Mouse (Mus musculus): Measurements from ENCODE around the gene 4930438A08Rik. TPM values are rescaled to one million over a fixed set of nuclear protein-coding genes. Genes with fewer than 3 reads are reported as not detected.

Gene 4930438A08Rik
- polyA plus RNA-seq, 1 experiment from 2014 or later: 2.4 TPM

GRCm38 (mm10) chr11:58307411-58308080, 32.9 kb downstream of the 4930438A08Rik start:
- Histone ChIP-seq H3K27ac (replicated peaks) (peak overlapping the region; percentile 91), H3K9ac (peak overlapping the region; percentile 31), H3K4me1 (peaks cover 18% of the 10 kb centered on the region), H3K9me3 (replicated peaks) (no peaks in the 10 kb centered on the region), H3K4me2 (replicated peaks) (peak overlapping the region; percentile 94), H3K27me3 (no peaks in the 10 kb centered on the region), H3K36me3 (peaks cover 10% of the 10 kb centered on the region; the same call in 1 of the 2 replicates), H3K4me3 (replicated peaks) (peak overlapping the region; percentile 48)
- WGBS: under 1% methylated on average over 42 of the region's 42 CpGs
- ATAC-seq (ENCODE audit: insufficient number of reproducible peaks, low FRiP score, low TSS enrichment, low read depth): peak; percentile 74

- H3K9ac ChIP-seq: no peak overlapping the region
- no peak overlapping the region for H3K4me3 ChIP-seq (replicated peaks)
- no peak overlapping the region for H3K27ac ChIP-seq (replicated peaks)
- peaks cover 15% of the 10 kb centered on the region for H3K4me1 ChIP-seq
- ATAC-seq (ENCODE audit: insufficient number of reproducible peaks, low FRiP score, low TSS enrichment, low read depth): no peak
- H3K4me2 ChIP-seq (replicated peaks): no peak overlapping the region
- no peaks in the 10 kb centered on the region for H3K9me3 ChIP-seq (replicated peaks)
- peaks cover 10% of the 10 kb centered on the region; the same call in 1 of the 2 replicates for H3K36me3 ChIP-seq
- 94% methylated on average over 9 of the region's 9 CpGs for WGBS
- H3K27me3 ChIP-seq: no peaks in the 10 kb centered on the region
Measured at GRCm38 (mm10) chr11:58308661-58309060, 34.1 kb downstream of the 4930438A08Rik start.

GRCm38 (mm10) chr11:58314069-58314468, 39.5 kb downstream of the 4930438A08Rik start:
- Histone ChIP-seq H3K9me3 (replicated peaks) (no peaks in the 10 kb centered on the region), H3K27ac (replicated peaks) (no peak overlapping the region), H3K27me3 (no peaks in the 10 kb centered on the region), H3K4me1 (no peaks in the 10 kb centered on the region), H3K36me3 (peaks cover 55% of the 10 kb centered on the region), H3K4me2 (replicated peaks) (no peak overlapping the region), H3K4me3 (replicated peaks) (no peak overlapping the region), H3K9ac (no peak overlapping the region)
- ATAC-seq (ENCODE audit: insufficient number of reproducible peaks, low FRiP score, low TSS enrichment, low read depth): no peak
- WGBS: 77% methylated on average over 6 of the region's 6 CpGs

- Histone ChIP-seq H3K27me3 (no peaks in the 10 kb centered on the region), H3K9ac (no peak overlapping the region), H3K4me3 (replicated peaks) (no peak overlapping the region), H3K36me3 (peaks cover 63% of the 10 kb centered on the region), H3K9me3 (replicated peaks) (no peaks in the 10 kb centered on the region), H3K4me2 (replicated peaks) (no peak overlapping the region), H3K4me1 (no peaks in the 10 kb centered on the region), H3K27ac (replicated peaks) (no peak overlapping the region)
- 91% methylated on average over 5 of the region's 5 CpGs for WGBS
- no peak for ATAC-seq (ENCODE audit: insufficient number of reproducible peaks, low FRiP score, low TSS enrichment, low read depth)
Measured at GRCm38 (mm10) chr11:58315536-58316168, 41.1 kb downstream of the 4930438A08Rik start.

GRCm38 (mm10) chr11:58316344-58316743, 41.7 kb downstream of the 4930438A08Rik start:
- Histone ChIP-seq H3K27me3 (no peaks in the 10 kb centered on the region), H3K27ac (replicated peaks) (no peak overlapping the region), H3K4me3 (replicated peaks) (no peak overlapping the region), H3K9me3 (replicated peaks) (no peaks in the 10 kb centered on the region), H3K36me3 (peaks cover 63% of the 10 kb centered on the region), H3K9ac (no peak overlapping the region), H3K4me1 (no peaks in the 10 kb centered on the region), H3K4me2 (replicated peaks) (no peak overlapping the region)
- WGBS: 84% methylated on average over 17 of the region's 17 CpGs
- no peak for ATAC-seq (ENCODE audit: insufficient number of reproducible peaks, low FRiP score, low TSS enrichment, low read depth)

GRCm38 (mm10) chr11:58316768-58317390, 42.3 kb downstream of the 4930438A08Rik start:
- H3K9me3 ChIP-seq (replicated peaks): no peaks in the 10 kb centered on the region
- no peak for ATAC-seq (ENCODE audit: insufficient number of reproducible peaks, low FRiP score, low TSS enrichment, low read depth)
- peaks cover 5% of the 10 kb centered on the region for H3K4me1 ChIP-seq
- no peaks in the 10 kb centered on the region for H3K27me3 ChIP-seq
- H3K36me3 ChIP-seq: peaks cover 58% of the 10 kb centered on the region
- no peak overlapping the region for H3K9ac ChIP-seq
- no peak overlapping the region for H3K27ac ChIP-seq (replicated peaks)
- no peak overlapping the region for H3K4me2 ChIP-seq (replicated peaks)
- H3K4me3 ChIP-seq (replicated peaks): no peak overlapping the region
- WGBS: 72% methylated on average over 28 of the region's 28 CpGs

GRCm38 (mm10) chr11:58322824-58323569, 48.4 kb downstream of the 4930438A08Rik start:
- WGBS: under 1% methylated on average over 60 of the region's 63 CpGs
- H3K4me3 ChIP-seq (replicated peaks): peak overlapping the region; percentile 76

GRCm38 (mm10) chr11:58323570-58324340, 49.2 kb downstream of the 4930438A08Rik start:
- peak overlapping the region; percentile 76 for H3K4me3 ChIP-seq (replicated peaks)
- peak overlapping the region; percentile 89 for H3K4me2 ChIP-seq (replicated peaks)
- peaks cover 18% of the 10 kb centered on the region for H3K4me1 ChIP-seq
- 14% methylated on average over 24 of the region's 24 CpGs for WGBS
- peak overlapping the region; percentile 97 for H3K27ac ChIP-seq (replicated peaks)
- H3K9me3 ChIP-seq (replicated peaks): 0 out of 2 replicates have a peak, but pooled peaks cover 3% of the 10 kb centered on the region
- peaks cover 34% of the 10 kb centered on the region for H3K36me3 ChIP-seq
- H3K27me3 ChIP-seq: no peaks in the 10 kb centered on the region
- H3K9ac ChIP-seq: peak overlapping the region; percentile 70
- no peak for ATAC-seq (ENCODE audit: insufficient number of reproducible peaks, low FRiP score, low TSS enrichment, low read depth)

More at GRCm38 (mm10) chr11:58322824-58323569, 48.4 kb downstream of the 4930438A08Rik start:
- peak; percentile 98 for ATAC-seq (ENCODE audit: insufficient number of reproducible peaks, low FRiP score, low TSS enrichment, low read depth)
- peak overlapping the region; percentile 89 for H3K4me2 ChIP-seq (replicated peaks)
- peak overlapping the region; percentile 97 for H3K27ac ChIP-seq (replicated peaks)
- H3K27me3 ChIP-seq: no peaks in the 10 kb centered on the region
- H3K36me3 ChIP-seq: peaks cover 38% of the 10 kb centered on the region
- H3K9me3 ChIP-seq (replicated peaks): 0 out of 2 replicates have a peak, but pooled peaks cover 3% of the 10 kb centered on the region
- H3K9ac ChIP-seq: peak overlapping the region; percentile 70
- H3K4me1 ChIP-seq: peaks cover 15% of the 10 kb centered on the region

- no peak for ATAC-seq (ENCODE audit: insufficient number of reproducible peaks, low FRiP score, low TSS enrichment, low read depth)
- Histone ChIP-seq H3K27me3 (no peaks in the 10 kb centered on the region), H3K4me3 (replicated peaks) (no peak overlapping the region), H3K4me2 (replicated peaks) (no peak overlapping the region), H3K27ac (replicated peaks) (no peak overlapping the region), H3K9me3 (replicated peaks) (0 out of 2 replicates have a peak, but pooled peaks cover 3% of the 10 kb centered on the region), H3K4me1 (peaks cover 27% of the 10 kb centered on the region), H3K36me3 (peaks cover 27% of the 10 kb centered on the region), H3K9ac (no peak overlapping the region)
- 82% methylated on average over 3 of the region's 3 CpGs for WGBS
Measured at GRCm38 (mm10) chr11:58324614-58325229, 50.1 kb downstream of the 4930438A08Rik start.

GRCm38 (mm10) chr11:58326781-58327180, 52.2 kb downstream of the 4930438A08Rik start:
- Histone ChIP-seq H3K27ac (replicated peaks) (no peak overlapping the region), H3K9me3 (replicated peaks) (0 out of 2 replicates have a peak, but pooled peaks cover 3% of the 10 kb centered on the region), H3K4me1 (peaks cover 32% of the 10 kb centered on the region), H3K4me3 (replicated peaks) (no peak overlapping the region), H3K36me3 (peaks cover 18% of the 10 kb centered on the region; the same call in 1 of the 2 replicates), H3K9ac (no peak overlapping the region), H3K27me3 (no peaks in the 10 kb centered on the region), H3K4me2 (replicated peaks) (no peak overlapping the region)
- ATAC-seq (ENCODE audit: insufficient number of reproducible peaks, low FRiP score, low TSS enrichment, low read depth): no peak
- WGBS: 94% methylated on average over 3 of the region's 3 CpGs

All from embryonic facial prominence, embryonic 15.5 days (tissue).